Mouse (Mus musculus) mature B cell (primary cell): ENCODE results near the gene Rell1.

ENCODE experiments used
- in situ Hi-C: fragments of 300-500 bp; cut with MboI; formaldehyde crosslinking; loops from 2 replicates; pipeline ENCODE4 v1.14.3; 2019

The Rell1 gene

GRCm38 (mm10) chr5:63952039-63952438, 16.7 kb downstream of the Rell1 start:
- in situ Hi-C loops = no loop called here

- in situ Hi-C loops = no loop called here
Observed at GRCm38 (mm10) chr5:63951421-63951911, 17.2 kb downstream of the Rell1 start.

- in situ Hi-C loops = no loop called here
Observed at GRCm38 (mm10) chr5:63949195-63949594, 19.5 kb downstream of the Rell1 start.

GRCm38 (mm10) chr5:63947526-63947925, 21.2 kb downstream of the Rell1 start:
- in situ Hi-C loops = no loop called here

- in situ Hi-C loops = no loop called here
Observed at GRCm38 (mm10) chr5:63943291-63943690, 25.4 kb downstream of the Rell1 start.

- in situ Hi-C loops = no loop called here
Observed at GRCm38 (mm10) chr5:63941891-63942290, 26.8 kb downstream of the Rell1 start.

GRCm38 (mm10) chr5:63938575-63938974, 30.1 kb downstream of the Rell1 start:
- in situ Hi-C loops = no loop called here

GRCm38 (mm10) chr5:63936740-63937139, 32.0 kb downstream of the Rell1 start:
- in situ Hi-C loops = no loop called here

- in situ Hi-C loops = no loop called here
Observed at GRCm38 (mm10) chr5:63935581-63935980, 33.1 kb downstream of the Rell1 start.

- in situ Hi-C loops = no loop called here
Observed at GRCm38 (mm10) chr5:63932829-63933228, 35.9 kb downstream of the Rell1 start.

GRCm38 (mm10) chr5:63930824-63931358, 37.8 kb downstream of the Rell1 start:
- in situ Hi-C loops = no loop called here

- in situ Hi-C loops = no loop called here
Observed at GRCm38 (mm10) chr5:63925035-63925628, 43.6 kb downstream of the Rell1 start.

- in situ Hi-C loops = no loop called here
Observed at GRCm38 (mm10) chr5:63923305-63924025, 45.2 kb downstream of the Rell1 start.

- in situ Hi-C loops = no loop called here
Observed at GRCm38 (mm10) chr5:63918201-63918600, 50.5 kb downstream of the Rell1 start.

GRCm38 (mm10) chr5:63916457-63917139, 52.1 kb downstream of the Rell1 start:
- in situ Hi-C loops = no loop called here

- in situ Hi-C loops = no loop called here
Observed at GRCm38 (mm10) chr5:63914896-63915295, 53.8 kb downstream of the Rell1 start.

- in situ Hi-C loops = no loop called here
Observed at GRCm38 (mm10) chr5:63910171-63910960, 58.3 kb downstream of the Rell1 start.

- in situ Hi-C loops = loop anchor here (10.0 kb wide), 1 partner anchor 357 kb away; no protein-coding TSS in a partner anchor
Observed at GRCm38 (mm10) chr5:63907513-63907912, 61.2 kb downstream of the Rell1 start.

- in situ Hi-C loops = loop anchor here (10.0 kb wide), 1 partner anchor 358 kb away; no protein-coding TSS in a partner anchor
Observed at GRCm38 (mm10) chr5:63906149-63907093, 62.3 kb downstream of the Rell1 start.

- in situ Hi-C loops = loop anchor here (10.0 kb wide), 1 partner anchor 361 kb away; no protein-coding TSS in a partner anchor
Observed at GRCm38 (mm10) chr5:63903329-63903728, 65.4 kb downstream of the Rell1 start.

- in situ Hi-C loops = no loop called here
Observed at GRCm38 (mm10) chr5:63897820-63898110, 70.9 kb downstream of the Rell1 start.
